Mouse (Mus musculus): Measurements from ENCODE around the gene Tmem95. TPM values are rescaled to one million over a fixed set of nuclear protein-coding genes. Genes with fewer than 3 reads are reported as not detected.

Gene Tmem95
- polyA plus RNA-seq, 1 experiment from 2014 or later: not detected

DNA sequence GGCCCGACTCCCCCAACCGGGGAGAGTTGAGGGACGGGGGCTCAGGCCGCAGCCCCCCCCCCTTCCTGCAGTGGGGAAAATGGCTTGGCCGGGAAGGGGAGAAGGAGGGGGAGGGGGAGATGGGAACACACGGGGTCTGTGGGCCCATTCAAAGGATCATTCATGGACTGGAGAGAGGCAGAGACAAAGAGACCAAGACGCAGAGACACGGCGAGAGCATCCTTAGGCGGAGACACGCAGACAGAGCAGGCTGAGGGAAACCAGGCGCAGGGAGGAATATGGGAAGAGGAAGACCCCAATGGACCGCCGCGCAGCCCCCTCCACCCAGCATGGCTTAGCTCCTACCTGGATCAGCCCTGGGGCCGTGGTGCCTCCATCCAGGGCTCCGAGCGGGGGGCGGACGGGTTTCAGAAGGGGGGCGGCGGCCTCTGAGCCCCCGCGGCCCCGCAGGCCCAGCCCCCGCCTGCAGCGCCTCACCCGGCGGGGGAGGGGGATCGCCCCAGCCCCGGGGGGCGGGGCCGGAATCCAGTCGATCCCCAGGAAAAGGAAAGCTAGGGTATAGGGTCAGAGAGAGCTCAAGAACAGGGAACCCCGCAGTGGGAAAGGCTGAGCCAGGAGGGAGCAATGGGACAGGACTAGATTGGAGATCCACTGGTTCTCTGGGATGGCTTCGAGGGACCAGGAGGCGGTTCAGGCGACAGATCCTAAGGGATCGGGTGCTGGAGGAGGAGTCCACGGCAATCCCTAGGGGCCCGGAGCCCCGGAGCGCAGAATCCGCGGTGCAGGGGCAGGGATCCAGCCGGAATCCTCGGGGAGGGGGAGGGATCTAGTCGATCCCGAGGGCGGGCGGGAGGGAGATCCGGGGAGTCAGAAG, 40.9 kb downstream of the Tmem95 start:
- Histone ChIP-seq H3K27me3 (no peaks in the 10 kb centered on the region), H3K4me2 (replicated peaks) (peak overlapping the region; percentile 97), H3K9me3 (no peaks in the 10 kb centered on the region), H3K27ac (peak overlapping the region; percentile 92), H3K9ac (peak overlapping the region; percentile 87), H3K4me3 (peak overlapping the region; percentile 79), H3K4me1 (peaks cover 37% of the 10 kb centered on the region), H3K36me3 (peaks cover 20% of the 10 kb centered on the region)
- WGBS: under 1% methylated on average over 48 of the region's 52 CpGs
- ATAC-seq (ENCODE audit: insufficient number of reproducible peaks, insufficient read depth, low FRiP score, low TSS enrichment): no peak; the same call in 1 of the 2 replicates

DNA sequence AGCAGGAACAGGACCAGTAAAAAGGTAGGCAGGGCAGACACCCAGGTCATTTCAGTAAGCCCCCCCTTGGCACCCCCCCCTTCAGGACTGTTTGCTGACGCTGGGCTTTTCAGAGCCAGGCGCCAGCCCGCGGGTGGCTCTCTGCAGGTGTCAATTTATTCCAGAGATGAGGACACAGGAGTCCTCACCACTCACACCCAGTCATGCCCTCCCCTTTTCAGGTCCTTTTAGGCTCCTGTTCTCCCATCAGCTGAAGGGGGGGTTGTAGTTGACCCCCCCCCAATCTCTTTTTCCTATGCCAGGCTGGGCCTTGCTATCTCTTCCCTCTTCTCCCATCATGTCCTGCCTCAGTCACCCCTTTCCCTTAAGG, 41.9 kb downstream of the Tmem95 start:
- Histone ChIP-seq H3K4me2 (replicated peaks) (peak overlapping the region; percentile 97), H3K27me3 (no peaks in the 10 kb centered on the region), H3K36me3 (peaks cover 25% of the 10 kb centered on the region), H3K27ac (peak overlapping the region; percentile 92), H3K9me3 (no peaks in the 10 kb centered on the region), H3K9ac (peak overlapping the region; percentile 87; the same call in 1 of the 2 replicates), H3K4me1 (peaks cover 37% of the 10 kb centered on the region), H3K4me3 (peak overlapping the region; percentile 79)
- ATAC-seq (ENCODE audit: insufficient number of reproducible peaks, insufficient read depth, low FRiP score, low TSS enrichment): no peak
- WGBS: 3% methylated on average over 4 of the region's 4 CpGs

- peaks cover 37% of the 10 kb centered on the region for H3K4me1 ChIP-seq
- WGBS: 5% methylated on average over 9 of the region's 9 CpGs
- no peaks in the 10 kb centered on the region for H3K9me3 ChIP-seq
- H3K9ac ChIP-seq: peak overlapping the region; percentile 87; the same call in 1 of the 2 replicates
- H3K4me2 ChIP-seq (replicated peaks): peak overlapping the region; percentile 97
- peaks cover 26% of the 10 kb centered on the region for H3K36me3 ChIP-seq
- peak overlapping the region; percentile 79 for H3K4me3 ChIP-seq
- H3K27me3 ChIP-seq: no peaks in the 10 kb centered on the region
- no peak overlapping the region; the same call in 1 of the 2 replicates for H3K27ac ChIP-seq
- ATAC-seq (ENCODE audit: insufficient number of reproducible peaks, insufficient read depth, low FRiP score, low TSS enrichment): no peak
These were observed 42.4 kb downstream of the Tmem95 start for GRCm38 (mm10) chr11:69835326-69835965.

- peak overlapping the region; percentile 97 for H3K4me2 ChIP-seq (replicated peaks)
- peaks cover 34% of the 10 kb centered on the region for H3K4me1 ChIP-seq
- peak overlapping the region; percentile 79 for H3K4me3 ChIP-seq
- peak overlapping the region; percentile 77 for H3K9ac ChIP-seq
- 11% methylated on average over 44 of the region's 48 CpGs for WGBS
- no peaks in the 10 kb centered on the region for H3K27me3 ChIP-seq
- H3K36me3 ChIP-seq: peaks cover 33% of the 10 kb centered on the region
- peak overlapping the region; percentile 72 for H3K27ac ChIP-seq
- H3K9me3 ChIP-seq: no peaks in the 10 kb centered on the region
- ATAC-seq (ENCODE audit: insufficient number of reproducible peaks, insufficient read depth, low FRiP score, low TSS enrichment): no peak
These were observed 43.7 kb downstream of the Tmem95 start for GRCm38 (mm10) chr11:69834001-69834549.

GRCm38 (mm10) chr11:69833554-69833953, 44.3 kb downstream of the Tmem95 start:
- Histone ChIP-seq H3K27ac (no peak overlapping the region), H3K9ac (peak overlapping the region; percentile 77; the same call in 1 of the 2 replicates), H3K4me1 (peaks cover 35% of the 10 kb centered on the region), H3K9me3 (no peaks in the 10 kb centered on the region), H3K27me3 (no peaks in the 10 kb centered on the region), H3K36me3 (peaks cover 38% of the 10 kb centered on the region), H3K4me3 (peak overlapping the region; percentile 79), H3K4me2 (replicated peaks) (peak overlapping the region; percentile 97)
- WGBS: 60% methylated on average over 8 of the region's 8 CpGs
- ATAC-seq (ENCODE audit: insufficient number of reproducible peaks, insufficient read depth, low FRiP score, low TSS enrichment): no peak

GRCm38 (mm10) chr11:69828832-69829231, 49.0 kb downstream of the Tmem95 start:
- Histone ChIP-seq H3K36me3 (peaks cover 83% of the 10 kb centered on the region), H3K27ac (no peak overlapping the region)
- ATAC-seq (ENCODE audit: insufficient number of reproducible peaks, insufficient read depth, low FRiP score, low TSS enrichment): no peak

More at GRCm38 (mm10) chr11:69828832-69829231, 49.0 kb downstream of the Tmem95 start:
- no peak overlapping the region for H3K4me2 ChIP-seq (replicated peaks)
- no peak overlapping the region for H3K4me3 ChIP-seq
- H3K9ac ChIP-seq: no peak overlapping the region
- peaks cover 10% of the 10 kb centered on the region for H3K4me1 ChIP-seq
- WGBS: 67% methylated on average over 5 of the region's 5 CpGs
- H3K27me3 ChIP-seq: no peaks in the 10 kb centered on the region
- no peaks in the 10 kb centered on the region for H3K9me3 ChIP-seq

Small RNA genes within 50 kb of the gene (microRNA-seq; reads per million reads assigned to microRNA genes)
- gene Mir6924: not detected

Other genes with a start within 250 kb of the Tmem95 start
- 52.2 and 58.4 TPM in 2 replicates for gene Fxr2, start 245.0 kb downstream of the Tmem95 start, polyA plus RNA-seq (2016; fragmentation: Nextera tagmentation; extraction: Ambion mirVana)
- gene Sox15, start 222.7 kb downstream of the Tmem95 start, polyA plus RNA-seq (2016; fragmentation: Nextera tagmentation; extraction: Ambion mirVana): 0.36 TPM in 1 of 2 replicates, not detected in the other
- gene Mpdu1, start 215.4 kb downstream of the Tmem95 start, polyA plus RNA-seq (2016; fragmentation: Nextera tagmentation; extraction: Ambion mirVana): 63.3 and 67.9 TPM in 2 replicates
- gene Cd68, start 211.9 kb downstream of the Tmem95 start, polyA plus RNA-seq (2016; fragmentation: Nextera tagmentation; extraction: Ambion mirVana): 8.0 and 8.5 TPM in 2 replicates
- 561 and 632 TPM in 2 replicates for gene Eif4a1, start 205.6 kb downstream of the Tmem95 start, polyA plus RNA-seq (2016; fragmentation: Nextera tagmentation; extraction: Ambion mirVana)
- gene Senp3, start 195.9 kb downstream of the Tmem95 start, polyA plus RNA-seq (2016; fragmentation: Nextera tagmentation; extraction: Ambion mirVana): 134 and 147 TPM in 2 replicates
- gene Tnfsf13, start 192.2 kb downstream of the Tmem95 start, polyA plus RNA-seq (2016; fragmentation: Nextera tagmentation; extraction: Ambion mirVana): 0.50 TPM in 2 replicates
- gene Tnfsf12, start 182.2 kb downstream of the Tmem95 start, polyA plus RNA-seq (2016; fragmentation: Nextera tagmentation; extraction: Ambion mirVana): 3.1 and 3.9 TPM in 2 replicates
- 2.5 and 3.5 TPM in 2 replicates for gene Tnfsfm13, start 181.9 kb downstream of the Tmem95 start, polyA plus RNA-seq (2016; fragmentation: Nextera tagmentation; extraction: Ambion mirVana)
- gene Polr2a, start 119.4 kb downstream of the Tmem95 start, polyA plus RNA-seq (2016; fragmentation: Nextera tagmentation; extraction: Ambion mirVana): 27.9 and 32.7 TPM in 2 replicates
- gene Slc35g3, start 116.0 kb downstream of the Tmem95 start, polyA plus RNA-seq (2016; fragmentation: Nextera tagmentation; extraction: Ambion mirVana): not detected in 2 replicates
- 2.1 and 2.4 TPM in 2 replicates for gene Zbtb4, start 112.1 kb downstream of the Tmem95 start, polyA plus RNA-seq (2016; fragmentation: Nextera tagmentation; extraction: Ambion mirVana)
- gene Chrnb1, start 82.1 kb downstream of the Tmem95 start, polyA plus RNA-seq (2016; fragmentation: Nextera tagmentation; extraction: Ambion mirVana): 11.1 and 11.9 TPM in 2 replicates
- 1.7 and 2.2 TPM in 2 replicates for gene Fgf11, start 76.2 kb downstream of the Tmem95 start, polyA plus RNA-seq (2016; fragmentation: Nextera tagmentation; extraction: Ambion mirVana)
- gene Tmem102, start 72.4 kb downstream of the Tmem95 start, polyA plus RNA-seq (2016; fragmentation: Nextera tagmentation; extraction: Ambion mirVana): 2.9 and 3.0 TPM in 2 replicates
- not detected in 2 replicates for gene Gm39566, start 62.7 kb downstream of the Tmem95 start, polyA plus RNA-seq (2016; fragmentation: Nextera tagmentation; extraction: Ambion mirVana)
- not detected in 2 replicates for gene Spem2, start 59.6 kb downstream of the Tmem95 start, polyA plus RNA-seq (2016; fragmentation: Nextera tagmentation; extraction: Ambion mirVana)
- 0.29 and 0.58 TPM in 2 replicates for gene Spem1, start 55.8 kb downstream of the Tmem95 start, polyA plus RNA-seq (2016; fragmentation: Nextera tagmentation; extraction: Ambion mirVana)
- 13.0 and 13.1 TPM in 2 replicates for gene Nlgn2, start 40.2 kb downstream of the Tmem95 start, polyA plus RNA-seq (2016; fragmentation: Nextera tagmentation; extraction: Ambion mirVana)
- gene Tmem256, start 39.5 kb downstream of the Tmem95 start, polyA plus RNA-seq (2016; fragmentation: Nextera tagmentation; extraction: Ambion mirVana): 351 and 399 TPM in 2 replicates
- 122 and 127 TPM in 2 replicates for gene Plscr3, start 31.6 kb downstream of the Tmem95 start, polyA plus RNA-seq (2016; fragmentation: Nextera tagmentation; extraction: Ambion mirVana)
- 2.4 and 2.5 TPM in 2 replicates for gene Tnk1, start 19.3 kb downstream of the Tmem95 start, polyA plus RNA-seq (2016; fragmentation: Nextera tagmentation; extraction: Ambion mirVana)
- gene Kctd11, start 3.4 kb upstream of the Tmem95 start, polyA plus RNA-seq (2016; fragmentation: Nextera tagmentation; extraction: Ambion mirVana): 2.9 and 3.0 TPM in 2 replicates
- 0.83 and 1.3 TPM in 2 replicates for gene Acap1, start 17.5 kb upstream of the Tmem95 start, polyA plus RNA-seq (2016; fragmentation: Nextera tagmentation; extraction: Ambion mirVana)
- gene 2810408A11Rik, start 23.0 kb upstream of the Tmem95 start, polyA plus RNA-seq (2016; fragmentation: Nextera tagmentation; extraction: Ambion mirVana): 21.4 and 23.6 TPM in 2 replicates
- 14.2 and 15.9 TPM in 2 replicates for gene Neurl4, start 23.1 kb upstream of the Tmem95 start, polyA plus RNA-seq (2016; fragmentation: Nextera tagmentation; extraction: Ambion mirVana)
- gene Gps2, start 35.9 kb upstream of the Tmem95 start, polyA plus RNA-seq (2016; fragmentation: Nextera tagmentation; extraction: Ambion mirVana): 84.8 and 92.0 TPM in 2 replicates
- 1,661 and 1,669 TPM in 2 replicates for gene Eif5a, start 43.9 kb upstream of the Tmem95 start, polyA plus RNA-seq (2016; fragmentation: Nextera tagmentation; extraction: Ambion mirVana)
- 10.7 and 11.4 TPM in 2 replicates for gene Ybx2, start 57.8 kb upstream of the Tmem95 start, polyA plus RNA-seq (2016; fragmentation: Nextera tagmentation; extraction: Ambion mirVana)
- 34.2 and 36.1 TPM in 2 replicates for gene Slc2a4, start 70.2 kb upstream of the Tmem95 start, polyA plus RNA-seq (2016; fragmentation: Nextera tagmentation; extraction: Ambion mirVana)
- gene Cldn7, start 86.8 kb upstream of the Tmem95 start, polyA plus RNA-seq (2016; fragmentation: Nextera tagmentation; extraction: Ambion mirVana): 29.6 and 32.2 TPM in 2 replicates
- gene Ctdnep1, start 103.1 kb upstream of the Tmem95 start, polyA plus RNA-seq (2016; fragmentation: Nextera tagmentation; extraction: Ambion mirVana): 32.4 and 32.8 TPM in 2 replicates
- gene Elp5, start 104.5 kb upstream of the Tmem95 start, polyA plus RNA-seq (2016; fragmentation: Nextera tagmentation; extraction: Ambion mirVana): 123 and 130 TPM in 2 replicates
- gene Gabarap, start 113.1 kb upstream of the Tmem95 start, polyA plus RNA-seq (2016; fragmentation: Nextera tagmentation; extraction: Ambion mirVana): 463 and 471 TPM in 2 replicates
- 95.1 and 99.1 TPM in 2 replicates for gene Phf23, start 117.8 kb upstream of the Tmem95 start, polyA plus RNA-seq (2016; fragmentation: Nextera tagmentation; extraction: Ambion mirVana)
- 67.2 and 70.3 TPM in 2 replicates for gene Dvl2, start 122.6 kb upstream of the Tmem95 start, polyA plus RNA-seq (2016; fragmentation: Nextera tagmentation; extraction: Ambion mirVana)
- gene Acadvl, start 137.4 kb upstream of the Tmem95 start, polyA plus RNA-seq (2016; fragmentation: Nextera tagmentation; extraction: Ambion mirVana): 66.8 and 70.4 TPM in 2 replicates
- gene Dlg4, start 138.9 kb upstream of the Tmem95 start, polyA plus RNA-seq (2016; fragmentation: Nextera tagmentation; extraction: Ambion mirVana): 12.6 and 14.9 TPM in 2 replicates
- 0.51 and 0.83 TPM in 2 replicates for gene Asgr1, start 176.1 kb upstream of the Tmem95 start, polyA plus RNA-seq (2016; fragmentation: Nextera tagmentation; extraction: Ambion mirVana)
- gene Asgr2, start 214.6 kb upstream of the Tmem95 start, polyA plus RNA-seq (2016; fragmentation: Nextera tagmentation; extraction: Ambion mirVana): not detected in 2 replicates

All from embryonic facial prominence, embryonic 12.5 days (tissue).